Mouse (Mus musculus): ENCODE measurements around the gene C1qa.

The C1qa gene

DNA sequence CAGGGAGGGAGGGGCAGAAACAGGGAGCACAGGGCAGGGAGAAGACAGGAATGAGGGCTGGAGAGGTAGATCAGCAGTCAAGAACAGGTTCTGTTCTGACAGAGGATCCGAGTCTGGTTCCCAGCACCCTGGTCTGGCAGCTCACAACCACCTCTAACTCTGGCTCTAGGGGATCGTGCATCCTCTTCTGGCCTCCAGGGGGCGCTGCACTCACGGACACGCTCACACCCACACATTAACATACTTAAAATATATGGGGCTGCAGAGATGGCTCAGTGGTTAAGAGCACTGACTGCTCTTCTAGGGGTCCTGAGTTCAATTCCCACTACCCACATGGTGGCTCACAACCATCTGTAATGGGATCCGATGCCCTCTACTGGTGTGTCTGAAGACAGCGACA lies 38.6 kb downstream of the C1qa start:
- no peak for DNase-seq (ENCODE audit: low spot score)

DNA sequence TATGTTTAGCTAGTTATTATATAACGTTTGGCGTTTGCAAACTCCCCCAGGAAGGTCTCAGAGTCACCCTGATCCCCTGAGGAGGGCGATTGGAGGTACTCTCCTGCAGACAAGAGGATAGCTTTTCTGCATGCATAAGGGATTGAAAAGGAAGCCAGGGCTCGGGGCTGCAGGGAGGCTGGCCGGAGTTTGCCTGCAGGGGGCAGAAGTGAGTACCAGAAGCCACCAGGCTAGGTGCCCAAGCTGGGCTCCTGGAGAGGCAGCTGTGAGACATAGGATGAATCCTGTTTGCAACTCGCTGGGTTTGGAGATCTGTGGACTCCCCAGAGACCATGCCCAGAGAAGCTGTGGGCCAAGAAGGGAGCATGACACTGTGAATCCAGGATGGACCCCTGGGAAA lies 43.5 kb downstream of the C1qa start:
- no peak for DNase-seq (ENCODE audit: low spot score)

DNA sequence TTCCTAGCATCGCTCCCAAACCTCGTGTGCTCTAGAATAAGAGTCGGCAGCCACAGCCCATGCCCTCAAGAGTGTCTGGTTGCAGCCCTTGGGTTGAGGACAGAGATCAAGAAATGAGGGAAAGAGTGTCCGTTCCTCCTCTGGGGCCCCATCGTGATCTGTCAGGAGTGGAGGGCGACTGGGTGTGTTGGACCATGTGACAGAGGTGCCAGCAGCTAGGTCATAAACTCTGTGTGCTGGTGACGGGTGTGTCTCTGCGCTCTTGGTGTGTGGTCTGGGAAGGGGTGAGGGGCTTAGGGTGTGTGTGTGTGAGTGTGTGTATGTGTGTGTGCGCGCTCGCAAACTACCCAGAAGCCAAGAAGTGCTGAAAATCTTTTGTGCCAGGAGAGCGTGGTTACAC lies 45.6 kb downstream of the C1qa start:
- DNase-seq (ENCODE audit: low spot score), result no peak

DNA sequence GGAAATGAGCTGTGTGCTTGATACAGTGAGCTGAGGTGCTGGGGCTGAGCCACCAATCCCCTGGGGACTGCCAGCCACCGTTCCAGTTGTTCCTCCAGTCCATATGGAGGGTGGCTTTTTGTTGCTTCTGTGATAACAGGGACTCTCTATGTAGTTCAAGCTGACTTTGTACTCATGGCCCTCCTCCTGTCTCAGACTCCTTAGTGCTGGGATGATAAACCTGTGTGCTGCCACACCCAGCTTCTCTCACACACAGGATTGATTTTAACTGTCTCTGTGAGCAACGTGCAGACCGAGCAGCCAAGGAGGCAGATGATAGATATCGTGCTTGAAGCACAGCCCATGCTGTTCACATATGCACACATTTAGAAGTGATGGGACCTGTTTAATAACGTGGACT lies 46.5 kb downstream of the C1qa start:
- DNase-seq (ENCODE audit: low spot score), result no peak

DNA sequence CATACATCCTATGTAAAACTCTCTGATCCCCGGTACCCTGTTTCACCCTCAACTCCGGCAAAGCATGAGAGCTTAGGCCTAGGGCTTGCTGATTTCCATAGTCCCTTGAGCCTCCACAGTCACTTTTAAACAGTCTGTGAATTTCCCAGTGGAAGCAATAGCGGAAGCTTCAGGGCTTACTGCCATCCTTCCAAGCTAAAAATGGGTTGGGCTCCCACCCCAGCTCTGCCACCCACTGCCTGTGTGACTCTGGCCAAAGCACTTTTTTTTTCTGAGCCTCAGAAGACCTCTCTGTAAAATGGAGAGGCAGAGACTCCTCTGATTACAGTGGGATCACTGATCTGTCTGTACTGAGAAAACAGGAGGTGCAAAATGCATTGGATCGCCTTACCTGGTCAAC lies 50.0 kb downstream of the C1qa start:
- DNase-seq (ENCODE audit: low spot score), result no peak

DNA sequence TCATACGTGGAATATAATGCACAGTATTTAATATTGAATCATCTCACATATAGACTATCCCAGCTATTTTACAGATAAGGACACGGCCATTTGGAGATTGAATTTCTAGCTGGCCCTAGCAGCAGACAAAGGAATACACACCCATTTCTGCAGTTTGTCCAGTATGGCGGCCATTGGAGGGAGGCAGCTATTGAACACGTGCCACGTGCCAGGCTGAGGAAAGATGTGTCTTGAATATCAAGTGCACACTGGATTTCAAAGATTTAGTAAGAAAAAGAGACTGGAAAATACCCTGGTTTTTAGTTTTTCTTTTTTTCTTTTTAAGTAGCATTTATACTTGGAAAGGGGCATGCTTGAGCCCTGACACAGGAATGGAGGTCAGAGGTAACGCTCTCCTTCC lies 51.4 kb downstream of the C1qa start:
- no peak for DNase-seq (ENCODE audit: low spot score)
